Mouse (Mus musculus) urinary bladder, postnatal 36 days (tissue): ENCODE results near the gene Kcnk10.

ENCODE experiments used
- DNase-seq, 2 experiments: peaks; one replicate each; pipeline ENCODE4 v3.0.0; 2022; ENCODE audit warnings: low spot score in 2 of 2, mixed read lengths in 1 of 2

The Kcnk10 gene

DNA sequence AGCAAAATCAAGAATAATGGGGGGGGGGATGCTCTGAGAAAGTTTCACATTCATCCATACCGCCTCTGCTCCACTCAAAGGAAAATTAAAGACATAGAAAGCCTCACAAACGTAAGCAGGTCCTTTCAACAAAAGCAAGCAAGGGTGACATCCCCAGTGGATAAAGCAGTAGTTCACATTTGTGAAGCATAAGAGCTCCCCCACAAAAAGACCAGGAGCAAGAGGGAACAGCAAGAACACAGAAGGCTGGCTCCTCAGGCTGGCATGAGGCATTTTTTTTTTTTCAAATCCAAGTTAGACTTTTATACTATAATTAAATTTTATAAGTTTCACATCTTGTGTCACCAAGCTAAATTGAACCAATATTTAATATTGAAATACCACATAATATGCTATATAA is 168.5 kb downstream of the Kcnk10 start:
- DNase-seq = no peak

DNA sequence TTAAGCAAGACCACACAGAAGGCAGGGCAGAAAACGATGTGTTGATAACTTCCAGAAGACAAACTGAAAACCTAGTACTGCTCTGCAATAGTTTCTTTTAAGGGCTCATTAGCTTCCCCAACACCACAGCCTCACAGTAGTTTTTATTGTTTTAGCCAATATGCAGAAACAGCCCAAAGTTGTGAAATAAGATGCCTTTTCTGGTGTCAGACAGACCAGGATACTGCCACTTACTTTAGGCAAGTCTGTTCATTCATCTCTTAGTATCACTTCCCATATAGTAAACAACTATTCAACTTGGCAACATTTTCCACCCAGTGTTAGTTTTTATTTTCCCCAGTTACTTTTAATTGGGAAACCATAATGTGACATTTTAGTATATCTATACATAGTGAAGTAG is 171.5 kb downstream of the Kcnk10 start:
- DNase-seq = no peak

DNA sequence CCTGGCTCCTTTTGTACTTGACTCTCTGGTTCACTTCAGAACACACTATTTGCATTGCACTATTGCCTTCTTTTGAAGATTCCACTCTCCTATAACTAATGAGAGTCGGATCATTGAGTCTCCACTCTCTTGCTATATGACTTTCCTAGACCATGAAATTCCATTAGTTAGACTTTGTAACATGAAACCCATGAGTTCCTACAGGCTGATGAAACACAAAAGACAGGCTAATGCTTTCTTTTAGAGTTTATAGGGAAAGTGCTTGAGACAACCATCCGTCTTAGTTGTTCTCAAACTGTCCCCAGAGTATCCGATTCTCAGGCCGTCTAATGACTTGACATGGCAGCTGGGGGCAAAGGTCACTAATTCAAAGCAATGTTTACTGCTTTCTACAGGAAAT is 172.0 kb downstream of the Kcnk10 start:
- no peak for DNase-seq

- DNase-seq = no peak
Measured at GRCm38 (mm10) chr12:98396586-98396985, 181.5 kb downstream of the Kcnk10 start.

- DNase-seq = no peak
Measured at GRCm38 (mm10) chr12:98394115-98394514, 184.0 kb downstream of the Kcnk10 start.

GRCm38 (mm10) chr12:98391347-98391746 is 186.8 kb downstream of the Kcnk10 start:
- DNase-seq = no peak

- DNase-seq = no peak
Measured at GRCm38 (mm10) chr12:98389618-98390017, 188.5 kb downstream of the Kcnk10 start.
